Mouse (Mus musculus): ENCODE data around the gene Rims3. TPM values are rescaled to one million over a fixed set of nuclear protein-coding genes. Genes with fewer than 3 reads are reported as not detected.

The Rims3 gene
- polyA plus RNA-seq, 1 experiment from 2014 or later: 3.8 TPM

GRCm38 (mm10) chr4:120925386-120925785, 70.8 kb downstream of the Rims3 start:
- H3K27ac ChIP-seq: peak overlapping the region; percentile 89
- H3K4me2 ChIP-seq (replicated peaks): peak overlapping the region; percentile 50
- H3K9ac ChIP-seq: peak overlapping the region; percentile 71
- 20% methylated on average over 3 of the region's 3 CpGs for WGBS
- peak overlapping the region; percentile 68 for H3K4me3 ChIP-seq
- H3K27me3 ChIP-seq: no peaks in the 10 kb centered on the region
- peaks cover 27% of the 10 kb centered on the region for H3K36me3 ChIP-seq
- no peak for ATAC-seq (ENCODE audit: insufficient number of reproducible peaks, insufficient read depth, low FRiP score, low TSS enrichment)
- H3K4me1 ChIP-seq: no peaks in the 10 kb centered on the region
- H3K9me3 ChIP-seq: peaks cover 12% of the 10 kb centered on the region

- H3K4me3 ChIP-seq: no peak overlapping the region
- 80% methylated on average over 3 of the region's 3 CpGs for WGBS
- H3K27me3 ChIP-seq: no peaks in the 10 kb centered on the region
- H3K36me3 ChIP-seq: peaks cover 10% of the 10 kb centered on the region
- ATAC-seq (ENCODE audit: insufficient number of reproducible peaks, insufficient read depth, low FRiP score, low TSS enrichment): no peak
- H3K27ac ChIP-seq: no peak overlapping the region
- H3K9me3 ChIP-seq: peaks cover 6% of the 10 kb centered on the region; the same call in 1 of the 2 replicates
- no peaks in the 10 kb centered on the region for H3K4me1 ChIP-seq
- H3K4me2 ChIP-seq (replicated peaks): no peak overlapping the region
- H3K9ac ChIP-seq: no peak overlapping the region
Measured at GRCm38 (mm10) chr4:120928686-120929085, 74.1 kb downstream of the Rims3 start.

GRCm38 (mm10) chr4:120930736-120931135, 76.1 kb downstream of the Rims3 start:
- Histone ChIP-seq H3K27me3 (no peaks in the 10 kb centered on the region), H3K36me3 (peaks cover 10% of the 10 kb centered on the region), H3K4me2 (replicated peaks) (no peak overlapping the region), H3K4me1 (no peaks in the 10 kb centered on the region), H3K4me3 (no peak overlapping the region), H3K9ac (no peak overlapping the region), H3K9me3 (peaks cover 6% of the 10 kb centered on the region; the same call in 1 of the 2 replicates), H3K27ac (no peak overlapping the region)
- no peak for ATAC-seq (ENCODE audit: insufficient number of reproducible peaks, insufficient read depth, low FRiP score, low TSS enrichment)
- 95% methylated on average over 18 of the region's 18 CpGs for WGBS

GRCm38 (mm10) chr4:120935006-120935405, 80.4 kb downstream of the Rims3 start:
- H3K9ac ChIP-seq: no peak overlapping the region
- peaks cover 6% of the 10 kb centered on the region; the same call in 1 of the 2 replicates for H3K9me3 ChIP-seq
- no peak for ATAC-seq (ENCODE audit: insufficient number of reproducible peaks, insufficient read depth, low FRiP score, low TSS enrichment)
- peaks cover 10% of the 10 kb centered on the region for H3K36me3 ChIP-seq
- H3K27ac ChIP-seq: no peak overlapping the region
- no peaks in the 10 kb centered on the region for H3K27me3 ChIP-seq
- WGBS: 86% methylated on average over 3 of the region's 3 CpGs
- no peak overlapping the region for H3K4me2 ChIP-seq (replicated peaks)
- H3K4me1 ChIP-seq: no peaks in the 10 kb centered on the region
- no peak overlapping the region for H3K4me3 ChIP-seq

Small RNA genes within 50 kb of the gene (microRNA-seq; reads per million reads assigned to microRNA genes)
- not detected for gene Gm23936

Other genes starting within 250 kb of the Rims3 start
- 5.8 and 7.3 TPM in 2 replicates for gene Cited4, start 188.2 kb upstream of the Rims3 start, polyA plus RNA-seq (2016; fragmentation: Nextera tagmentation; extraction: Ambion mirVana)
- 6.9 TPM in 2 replicates for gene Kcnq4, start 106.2 kb upstream of the Rims3 start, polyA plus RNA-seq (2016; fragmentation: Nextera tagmentation; extraction: Ambion mirVana)
- gene Nfyc, start 23.2 kb upstream of the Rims3 start, polyA plus RNA-seq (2016; fragmentation: Nextera tagmentation; extraction: Ambion mirVana): 106 and 117 TPM in 2 replicates
- 31.1 and 33.1 TPM in 2 replicates for gene Exo5, start 70.2 kb downstream of the Rims3 start, polyA plus RNA-seq (2016; fragmentation: Nextera tagmentation; extraction: Ambion mirVana)
- gene Zfp69, start 96.9 kb downstream of the Rims3 start, polyA plus RNA-seq (2016; fragmentation: Nextera tagmentation; extraction: Ambion mirVana): 11.2 and 11.8 TPM in 2 replicates
- 19.3 and 22.6 TPM in 2 replicates for gene Smap2, start 162.4 kb downstream of the Rims3 start, polyA plus RNA-seq (2016; fragmentation: Nextera tagmentation; extraction: Ambion mirVana)
- gene Col9a2, start 184.6 kb downstream of the Rims3 start, polyA plus RNA-seq (2016; fragmentation: Nextera tagmentation; extraction: Ambion mirVana): 61.6 and 62.4 TPM in 2 replicates
- gene Zmpste24, start 243.4 kb downstream of the Rims3 start, polyA plus RNA-seq (2016; fragmentation: Nextera tagmentation; extraction: Ambion mirVana): 23.0 and 25.2 TPM in 2 replicates